Comparison of ENCODE assay signal across 7 mouse cellular contexts in genomic region chr15:102025136-102025872, GRCm38 (mm10). TPM values are rescaled to one million over a fixed set of nuclear protein-coding genes. Genes with fewer than 3 reads are reported as not detected.
A peak's percentile ranks its signal among the peaks of the same experiment; 100 is the strongest.
DNase-seq lines count a peak whose midpoint lies in the region; ATAC-seq and TF ChIP-seq lines count a peak whose summit lies in the region.

No protein-coding gene starts in this region.

- no peaks in the 10 kb centered on the region; the same call in 1 of the 2 replicates for H3K27me3 ChIP-seq in ES-Bruce4 (ENCODE audit: control insufficient read depth, insufficient read depth, low read length, poor library complexity, severe bottlenecking)
- H3K27me3 ChIP-seq in hindbrain, embryonic 10.5 days (ENCODE audit: insufficient read depth, poor library complexity, severe bottlenecking), result peaks cover 67% of the 10 kb centered on the region
- peaks cover 46% of the 10 kb centered on the region for H3K27me3 ChIP-seq in liver, embryonic 15.5 days

- peak overlapping the region; percentile 55 for H3K4me2 ChIP-seq in liver, embryonic 15.5 days

- no peak overlapping the region for H3K27ac ChIP-seq in ES-Bruce4 (ENCODE audit: insufficient read depth, low read length)
- H3K27ac ChIP-seq in hindbrain, embryonic 10.5 days, result peak overlapping the region; percentile 80
- H3K27ac ChIP-seq in liver, embryonic 15.5 days (replicated peaks), result peak overlapping the region; percentile 79

- no peaks in the 10 kb centered on the region for H3K9me3 ChIP-seq in ES-Bruce4 (replicated peaks; ENCODE audit: control insufficient read depth, insufficient read depth, low read length, poor library complexity, severe bottlenecking)
- H3K9me3 ChIP-seq in hindbrain, embryonic 10.5 days, result no peaks in the 10 kb centered on the region
- no peaks in the 10 kb centered on the region for H3K9me3 ChIP-seq in liver, embryonic 15.5 days (replicated peaks)

- H3K4me3 ChIP-seq in ES-Bruce4 (ENCODE audit: low read depth, low read length), result peak overlapping the region; percentile 26
- peak overlapping the region; percentile 38 for H3K4me3 ChIP-seq in hindbrain, embryonic 10.5 days
- H3K4me3 ChIP-seq in liver, embryonic 15.5 days (replicated peaks), result peak overlapping the region; percentile 22; the same call in 1 of the 2 replicates

- DNase-seq in ZHBTc4 (ENCODE audit: low read depth, low spot score), result peak; percentile 31
- DNase-seq in hindbrain, embryonic 10.5 days (ENCODE audit: low spot score), result peak; percentile 47
- no peak for DNase-seq in left cerebral cortex, adult 9 months (ENCODE audit: low spot score in 2 of 2)
- DNase-seq in thymus, postnatal 10 days (ENCODE audit: low spot score in 2 of 2), result no peak

- TF ChIP-seq EP300 in ES-Bruce4 (IDR thresholded peaks at IDR 0.05; ENCODE audit: insufficient read depth, low read depth, low read length), result peak; percentile 36; the same call in 1 of the 2 replicates

- ATAC-seq in liver, embryonic 15.5 days (ENCODE audit: insufficient read depth), result no peak
- ATAC-seq in cerebellum, adult (ENCODE audit: insufficient number of reproducible peaks, low FRiP score, low TSS enrichment), result no peak

- H3K36me3 ChIP-seq in ES-Bruce4 (ENCODE audit: control insufficient read depth, insufficient read depth, low read length, poor library complexity, severe bottlenecking), result no peaks in the 10 kb centered on the region
- H3K36me3 ChIP-seq in hindbrain, embryonic 10.5 days, result no peaks in the 10 kb centered on the region
- no peaks in the 10 kb centered on the region for H3K36me3 ChIP-seq in liver, embryonic 15.5 days (replicated peaks)

- no peak for TF ChIP-seq CTCF in ES-Bruce4 (IDR thresholded peaks at IDR 0.05; ENCODE audit: low read depth, low read length)

- WGBS in hindbrain, embryonic 10.5 days, result 3% methylated on average over 22 of the region's 22 CpGs
- 4% methylated on average over 22 of the region's 22 CpGs for WGBS in liver, embryonic 15.5 days (ENCODE audit: insufficient replicate concordance)

- no peak for TF ChIP-seq POLR2A in ES-Bruce4 (IDR thresholded peaks at IDR 0.05; ENCODE audit: insufficient read depth, low read length)

- H3K9ac ChIP-seq in ES-Bruce4 (ENCODE audit: low read depth, poor library complexity, severe bottlenecking), result no peak overlapping the region
- no peak overlapping the region; the same call in 1 of the 2 replicates for H3K9ac ChIP-seq in liver, embryonic 15.5 days

- H3K4me1 ChIP-seq in ES-Bruce4 (ENCODE audit: control insufficient read depth, insufficient read depth, low read length), result peaks cover 6% of the 10 kb centered on the region
- H3K4me1 ChIP-seq in hindbrain, embryonic 10.5 days (replicated peaks), result peaks cover 48% of the 10 kb centered on the region
- peaks cover 19% of the 10 kb centered on the region for H3K4me1 ChIP-seq in liver, embryonic 15.5 days (replicated peaks)

RNA-seq across cellular contexts. Expression of gene Krt18, which starts 2.7 kb away (rescaled TPM):
- 334 and 349 TPM in 2 replicates for polyA plus RNA-seq in ES-Bruce4 (2011; ENCODE audit: insufficient read depth, insufficient read length, low read depth, missing spikeins)
- 38.6 and 53.5 TPM in 2 replicates for polyA plus RNA-seq in hindbrain, embryonic 10.5 days (2016; fragmentation: Nextera tagmentation; extraction: Ambion mirVana)
- 107 and 121 TPM in 2 replicates for polyA plus RNA-seq in liver, embryonic 15.5 days (2015; fragmentation: Nextera tagmentation; extraction: Ambion mirVana)

RNA-seq across cellular contexts. Expression of gene Krt8, which starts 21.0 kb away (rescaled TPM):
- 306 and 318 TPM in 2 replicates for polyA plus RNA-seq in ES-Bruce4 (2011; ENCODE audit: insufficient read depth, insufficient read length, low read depth, missing spikeins)
- polyA plus RNA-seq in hindbrain, embryonic 10.5 days (2016; fragmentation: Nextera tagmentation; extraction: Ambion mirVana), result 43.1 and 55.5 TPM in 2 replicates
- 114 and 118 TPM in 2 replicates for polyA plus RNA-seq in liver, embryonic 15.5 days (2015; fragmentation: Nextera tagmentation; extraction: Ambion mirVana)

RNA-seq across cellular contexts. Expression of gene Eif4b, which starts 48.3 kb away (rescaled TPM):
- polyA plus RNA-seq in ES-Bruce4 (2011; ENCODE audit: insufficient read depth, insufficient read length, low read depth, missing spikeins), result 584 and 631 TPM in 2 replicates
- 80.4 and 122 TPM in 2 replicates for polyA plus RNA-seq in hindbrain, embryonic 10.5 days (2016; fragmentation: Nextera tagmentation; extraction: Ambion mirVana)
- polyA plus RNA-seq in liver, embryonic 15.5 days (2015; fragmentation: Nextera tagmentation; extraction: Ambion mirVana), result 43.5 and 48.3 TPM in 2 replicates

Comparison
In these comparisons a context has a peak if more than half of its experiments do, and no peak if none do; other contexts are left out.
1. DNase-seq: peak in ZHBTc4 (single experiment) and hindbrain, embryonic 10.5 days (single experiment); none in left cerebral cortex, adult 9 months (0 of 2) and thymus, postnatal 10 days (0 of 2).
2. Peak in every context shown above with its lines, with median percentiles within 50 percentile points of each other: H3K4me3 ChIP-seq.